Mouse (Mus musculus) ES-E14 (cell line): Measurements from ENCODE around the gene Tmub1. TPM values are rescaled to one million over a fixed set of nuclear protein-coding genes. Genes with fewer than 3 reads are reported as not detected.

Source experiments
- DNase-seq: peaks from one replicate; pipeline ENCODE4 v3.0.0-alpha.2; 2013; ENCODE audit warnings: low read depth, low spot score
- H3K27ac ChIP-seq: 2 replicates; pipeline ENCODE4 v1.5.1; 2012; ENCODE audit warnings: low read depth, mild to moderate bottlenecking, low read length, moderate library complexity, mixed read lengths; ENCODE audit not compliant: poor library complexity, insufficient read depth, severe bottlenecking
- H3K36me3 ChIP-seq: 2 replicates; pipeline ENCODE4 v1.6.1; 2012; ENCODE audit warnings: mild to moderate bottlenecking, low read length, moderate library complexity, mixed read lengths; ENCODE audit not compliant: control insufficient read depth, poor library complexity, insufficient read depth, severe bottlenecking
- H3K4me1 ChIP-seq, 2 experiments: fragments of 150-350 bp in 1 of 2; sonication (generic) in 1 of 2; 2 replicates each; pipeline ENCODE4 v1.6.1; 2012; ENCODE audit warnings: low read length in 2 of 2, mild to moderate bottlenecking in 1 of 2, mixed read lengths in 1 of 2; ENCODE audit not compliant: control insufficient read depth in 2 of 2, insufficient read depth in 2 of 2, poor library complexity in 1 of 2
- H3K4me3 ChIP-seq, 2 experiments: fragments of 150-350 bp in 1 of 2; sonication (generic) in 1 of 2; 2 replicates each; pipeline ENCODE4 v1.5.1; 2012; ENCODE audit warnings: low read length in 2 of 2, low read depth in 1 of 2, mild to moderate bottlenecking in 1 of 2, mixed read lengths in 1 of 2; ENCODE audit not compliant: insufficient read depth in 1 of 2, poor library complexity in 1 of 2, severe bottlenecking in 1 of 2
- H3K9ac ChIP-seq: 2 replicates; pipeline ENCODE4 v1.6.1; 2012; ENCODE audit warnings: low read depth, mild to moderate bottlenecking, low read length, mixed read lengths; ENCODE audit not compliant: poor library complexity, insufficient read depth, severe bottlenecking
- H3K9me3 ChIP-seq: fragments of 150-350 bp; sonication (generic); 2 replicates; pipeline ENCODE4 v1.6.1; 2012; ENCODE audit warnings: low read depth, mild to moderate bottlenecking, low read length; ENCODE audit not compliant: control insufficient read depth, insufficient read depth
- CHD2 ChIP-seq: IDR thresholded peaks from 2 replicates; pipeline ENCODE4 v1.6.1; 2014; ENCODE audit warnings: mild to moderate bottlenecking, low read depth, low read length, inconsistent platforms
- HCFC1 ChIP-seq: IDR thresholded peaks from 2 replicates; pipeline ENCODE4 v1.6.1; 2012; ENCODE audit warnings: low read length, inconsistent platforms, borderline replicate concordance; ENCODE audit not compliant: insufficient read depth
- MAFK ChIP-seq: IDR thresholded peaks from 2 replicates; pipeline ENCODE4 v1.6.1; 2014; ENCODE audit warnings: mild to moderate bottlenecking, low read depth, low read length, inconsistent platforms; ENCODE audit not compliant: insufficient read depth
- ZC3H11A ChIP-seq: IDR thresholded peaks from 2 replicates; pipeline ENCODE4 v1.6.1; 2012; ENCODE audit warnings: low read depth, mild to moderate bottlenecking, inconsistent platforms, low read length, borderline replicate concordance
- ZNF384 ChIP-seq: IDR thresholded peaks from 2 replicates; pipeline ENCODE4 v1.6.1; 2012; ENCODE audit warnings: low read depth, low read length, inconsistent platforms
- in situ Hi-C, 2 experiments: fragments of 600-800 bp; cut with MboI; formaldehyde crosslinking; loops; one replicate each; pipeline ENCODE4 v1.15.1; 2025; ENCODE audit warnings: low sequenced_read_pairs in 2 of 2, inconsistent platforms in 1 of 2; ENCODE audit not compliant: unreplicated experiment in 2 of 2
- total RNA-seq: library from RNA; depleted of rRNA; stranded (reverse); fragments of 300-350 nt; gene quantifications from 2 replicates; pipeline ENCODE4 v1.2.3, GENCODE M21; 2012

Tmub1 gene
- total RNA-seq, 1 experiment = 7.8 TPM

- no peak for DNase-seq
- in situ Hi-C loops = no loop called here
- H3K4me1 ChIP-seq = peaks cover 4 to 28% of the 10 kb centered on the region in 2 experiments; a peak in 2 of 4 replicates
- H3K27ac ChIP-seq = no peak overlapping the region
- peak overlapping the region; percentile 35 to 57; a peak in 3 of 4 replicates for H3K4me3 ChIP-seq
- TF ChIP-seq MAFK = no peak
- no peak for TF ChIP-seq HCFC1
- TF ChIP-seq ZNF384 = no peak
- no peak for TF ChIP-seq ZC3H11A
- TF ChIP-seq CHD2 = no peak
- H3K9me3 ChIP-seq = no peaks in the 10 kb centered on the region
- H3K9ac ChIP-seq = peak overlapping the region; percentile 59
- H3K36me3 ChIP-seq = peaks cover 10% of the 10 kb centered on the region
These were observed 19.7 kb downstream of the Tmub1 start for GRCm38 (mm10) chr5:24427981-24428402.

- Histone ChIP-seq H3K9me3 (no peaks in the 10 kb centered on the region), H3K9ac (no peak overlapping the region), H3K4me3 (no peak overlapping the region), H3K36me3 (peaks cover 10% of the 10 kb centered on the region), H3K27ac (no peak overlapping the region), H3K4me1 (peaks cover 4 to 27% of the 10 kb centered on the region in 2 experiments; a peak in 2 of 4 replicates)
- DNase-seq = no peak
- TF ChIP-seq HCFC1 (no peak), CHD2 (no peak), MAFK (no peak), ZC3H11A (no peak), ZNF384 (no peak)
- in situ Hi-C loops = no loop called here
These were observed 20.4 kb downstream of the Tmub1 start for GRCm38 (mm10) chr5:24427285-24427633.

GRCm38 (mm10) chr5:24426556-24427284, 20.9 kb downstream of the Tmub1 start:
- H3K9ac ChIP-seq = no peak overlapping the region
- no peak overlapping the region for H3K27ac ChIP-seq
- no peak for DNase-seq
- peaks cover 4 to 27% of the 10 kb centered on the region in 2 experiments; a peak in 2 of 4 replicates for H3K4me1 ChIP-seq
- no peak overlapping the region for H3K4me3 ChIP-seq
- in situ Hi-C loops = no loop called here
- no peak for TF ChIP-seq ZNF384
- TF ChIP-seq HCFC1 = no peak
- no peak for TF ChIP-seq CHD2
- TF ChIP-seq ZC3H11A = no peak
- TF ChIP-seq MAFK = no peak
- no peaks in the 10 kb centered on the region for H3K9me3 ChIP-seq
- H3K36me3 ChIP-seq = peaks cover 10% of the 10 kb centered on the region

- DNase-seq = no peak
These were observed 21.6 kb downstream of the Tmub1 start for GRCm38 (mm10) chr5:24426037-24426432.

More at GRCm38 (mm10) chr5:24426037-24426432, 21.6 kb downstream of the Tmub1 start:
- Histone ChIP-seq H3K36me3 (peaks cover 3% of the 10 kb centered on the region; the same call in 1 of the 2 replicates), H3K27ac (no peak overlapping the region), H3K9ac (no peak overlapping the region), H3K9me3 (no peaks in the 10 kb centered on the region), H3K4me1 (peaks cover 4 to 27% of the 10 kb centered on the region in 2 experiments; a peak in 2 of 4 replicates), H3K4me3 (peak overlapping the region; percentile 70 to 76)
- TF ChIP-seq MAFK = no peak
- in situ Hi-C loops = no loop called here
